Mouse (Mus musculus): ENCODE data around the gene Ramp3. TPM values are rescaled to one million over a fixed set of nuclear protein-coding genes. Genes with fewer than 3 reads are reported as not detected.

The Ramp3 gene
- polyA plus RNA-seq, 1 experiment from 2014 or later: 5.6 TPM

DNA sequence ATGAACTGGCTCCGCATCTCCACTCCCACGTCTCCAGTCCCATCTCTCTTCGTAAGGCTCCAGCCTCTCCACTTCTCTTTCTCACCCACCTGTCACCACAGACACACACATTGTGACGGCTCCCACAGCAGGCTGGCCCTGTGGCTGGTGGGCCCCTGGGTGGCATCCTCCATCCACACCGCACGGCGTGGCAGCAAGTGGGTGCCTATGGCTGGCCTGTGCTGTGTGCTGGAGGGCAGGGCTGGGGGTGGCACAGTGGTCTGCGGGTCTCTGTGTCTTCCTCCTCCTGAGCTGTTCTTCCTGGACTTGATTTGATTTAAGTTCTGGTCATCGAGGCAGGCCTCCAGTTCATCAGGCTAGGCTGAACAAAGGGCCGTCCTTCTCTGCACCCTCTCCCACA is 35.8 kb downstream of the Ramp3 start:
- Histone ChIP-seq H3K36me3 (replicated peaks; ENCODE audit: control insufficient read depth, insufficient read depth, low read depth, low read length) (no peaks in the 10 kb centered on the region), H3K9me3 (replicated peaks; ENCODE audit: control insufficient read depth, low read length) (no peaks in the 10 kb centered on the region), H3K4me3 (ENCODE audit: low read depth, low read length) (no peak overlapping the region), H3K9ac (replicated peaks; ENCODE audit: low read length) (no peak overlapping the region), H3K27ac (replicated peaks; ENCODE audit: low read depth, low read length) (no peak overlapping the region), H3K4me1 (ENCODE audit: control insufficient read depth, insufficient read depth, low read length) (no peaks in the 10 kb centered on the region), H3K4me2 (ENCODE audit: low read depth, low read length) (no peak overlapping the region), H3K27me3 (ENCODE audit: control insufficient read depth, insufficient read depth, low read length) (no peaks in the 10 kb centered on the region)
- 92% methylated on average over 10 of the region's 10 CpGs for WGBS
- DNase-seq (ENCODE audit: low spot score): no peak
- no peak for ATAC-seq (replicated peaks; ENCODE audit: insufficient number of reproducible peaks, low FRiP score, low TSS enrichment, low read depth)

DNA sequence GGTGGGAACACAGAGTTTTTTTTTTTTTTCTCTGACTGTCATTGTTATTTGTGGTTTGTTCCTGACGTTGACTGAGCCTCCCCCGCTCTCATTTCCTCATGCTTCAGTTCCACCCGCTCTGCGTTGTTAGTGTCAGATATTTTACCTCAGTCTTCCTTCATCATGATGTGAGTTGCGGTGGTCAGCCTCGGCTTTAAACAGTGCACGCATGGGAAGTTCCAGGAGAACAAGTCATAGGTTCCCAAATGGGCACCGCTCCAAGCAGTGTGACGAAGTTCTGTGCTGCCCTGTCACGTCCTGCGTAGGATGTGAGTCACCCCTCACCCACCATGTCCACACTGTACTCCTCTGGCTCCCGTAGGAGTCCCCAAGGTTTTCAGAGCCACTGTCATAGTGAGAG is 36.9 kb downstream of the Ramp3 start:
- H3K4me3 ChIP-seq (ENCODE audit: low read depth, low read length): no peak overlapping the region
- no peak overlapping the region for H3K4me2 ChIP-seq (ENCODE audit: low read depth, low read length)
- H3K27me3 ChIP-seq (ENCODE audit: control insufficient read depth, insufficient read depth, low read length): no peaks in the 10 kb centered on the region
- H3K36me3 ChIP-seq (replicated peaks; ENCODE audit: control insufficient read depth, insufficient read depth, low read depth, low read length): no peaks in the 10 kb centered on the region
- no peak for DNase-seq (ENCODE audit: low spot score)
- no peak overlapping the region for H3K27ac ChIP-seq (replicated peaks; ENCODE audit: low read depth, low read length)
- no peaks in the 10 kb centered on the region for H3K4me1 ChIP-seq (ENCODE audit: control insufficient read depth, insufficient read depth, low read length)
- 79% methylated on average over 12 of the region's 12 CpGs for WGBS
- 0 out of 2 replicates have a peak, but pooled peaks have one; percentile 39 for ATAC-seq (replicated peaks; ENCODE audit: insufficient number of reproducible peaks, low FRiP score, low TSS enrichment, low read depth)
- no peaks in the 10 kb centered on the region for H3K9me3 ChIP-seq (replicated peaks; ENCODE audit: control insufficient read depth, low read length)
- H3K9ac ChIP-seq (replicated peaks; ENCODE audit: low read length): no peak overlapping the region

DNA sequence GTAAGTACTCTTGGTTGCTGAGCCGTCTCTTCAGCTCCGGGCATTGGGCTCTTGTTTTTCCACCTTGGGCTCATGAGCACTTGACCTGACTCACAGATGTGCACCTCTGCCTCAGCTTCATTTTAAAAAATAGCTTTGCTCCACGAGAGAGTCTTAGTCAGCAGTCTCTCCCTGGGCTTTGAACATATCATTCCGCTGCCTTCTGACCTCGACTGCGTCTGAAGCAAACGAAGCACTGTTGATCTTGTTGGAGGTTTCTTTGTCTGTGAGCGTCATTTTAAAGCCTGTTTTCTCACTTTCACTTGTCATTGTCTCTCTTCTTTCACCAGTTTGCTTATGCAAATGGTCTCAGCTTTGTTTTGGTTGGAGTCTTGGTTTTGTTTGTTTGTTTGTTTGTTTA is 38.2 kb downstream of the Ramp3 start:
- Histone ChIP-seq H3K9me3 (replicated peaks; ENCODE audit: control insufficient read depth, low read length) (no peaks in the 10 kb centered on the region), H3K36me3 (replicated peaks; ENCODE audit: control insufficient read depth, insufficient read depth, low read depth, low read length) (no peaks in the 10 kb centered on the region), H3K4me2 (ENCODE audit: low read depth, low read length) (no peak overlapping the region), H3K4me3 (ENCODE audit: low read depth, low read length) (no peak overlapping the region), H3K9ac (replicated peaks; ENCODE audit: low read length) (no peak overlapping the region), H3K4me1 (ENCODE audit: control insufficient read depth, insufficient read depth, low read length) (no peaks in the 10 kb centered on the region), H3K27me3 (ENCODE audit: control insufficient read depth, insufficient read depth, low read length) (no peaks in the 10 kb centered on the region), H3K27ac (replicated peaks; ENCODE audit: low read depth, low read length) (no peak overlapping the region)
- no peak for ATAC-seq (replicated peaks; ENCODE audit: insufficient number of reproducible peaks, low FRiP score, low TSS enrichment, low read depth)
- DNase-seq (ENCODE audit: low spot score): no peak
- 78% methylated on average over 8 of the region's 8 CpGs for WGBS

DNA sequence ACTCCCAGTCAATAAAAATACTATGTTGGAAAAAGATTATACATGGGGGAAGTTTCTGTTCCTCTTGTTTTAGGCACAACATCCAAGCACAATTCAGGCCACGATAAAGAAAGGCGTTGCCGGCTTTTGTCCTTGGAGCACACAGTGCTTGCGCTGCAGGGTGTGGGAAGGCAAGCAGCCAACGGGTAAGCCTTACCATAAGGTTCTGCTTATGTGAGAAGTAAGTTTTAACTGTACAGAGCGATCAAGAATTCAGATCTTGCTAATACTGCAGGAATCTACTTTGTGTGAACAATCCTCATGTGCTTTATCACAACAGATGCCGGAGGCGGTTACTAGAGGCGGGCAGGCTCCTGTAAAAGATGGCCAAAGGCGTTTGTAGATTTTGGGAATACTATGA is 39.4 kb downstream of the Ramp3 start:
- DNase-seq (ENCODE audit: low spot score) (no peak), ATAC-seq (replicated peaks; ENCODE audit: insufficient number of reproducible peaks, low FRiP score, low TSS enrichment, low read depth) (no peak)
- Histone ChIP-seq H3K27me3 (ENCODE audit: control insufficient read depth, insufficient read depth, low read length) (no peaks in the 10 kb centered on the region), H3K4me1 (ENCODE audit: control insufficient read depth, insufficient read depth, low read length) (no peaks in the 10 kb centered on the region), H3K4me3 (ENCODE audit: low read depth, low read length) (no peak overlapping the region), H3K9ac (replicated peaks; ENCODE audit: low read length) (no peak overlapping the region), H3K9me3 (replicated peaks; ENCODE audit: control insufficient read depth, low read length) (no peaks in the 10 kb centered on the region), H3K27ac (replicated peaks; ENCODE audit: low read depth, low read length) (no peak overlapping the region), H3K4me2 (ENCODE audit: low read depth, low read length) (no peak overlapping the region), H3K36me3 (replicated peaks; ENCODE audit: control insufficient read depth, insufficient read depth, low read depth, low read length) (no peaks in the 10 kb centered on the region)
- 93% methylated on average over 10 of the region's 10 CpGs for WGBS

DNA sequence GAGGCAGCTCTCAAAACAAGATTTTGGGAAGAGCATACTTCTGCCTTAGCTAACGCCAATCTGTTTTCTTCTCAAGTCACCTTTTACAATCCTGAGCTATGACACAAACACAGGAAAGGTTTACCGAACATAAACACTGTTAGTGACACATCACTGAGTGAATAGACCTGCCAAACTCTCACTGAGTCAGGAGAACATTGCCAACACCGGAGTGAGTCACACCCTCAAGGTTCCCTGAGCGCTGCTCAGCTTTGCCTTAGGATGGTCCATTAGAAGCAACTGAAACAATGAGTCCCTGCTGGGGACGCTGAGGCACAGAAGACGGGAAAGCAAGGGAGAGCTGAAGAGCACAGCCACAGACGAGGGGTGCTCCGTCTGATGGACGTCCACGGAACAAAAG is 40.0 kb downstream of the Ramp3 start:
- 85% methylated on average over 10 of the region's 10 CpGs for WGBS
- ATAC-seq (replicated peaks; ENCODE audit: insufficient number of reproducible peaks, low FRiP score, low TSS enrichment, low read depth): no peak
- H3K9me3 ChIP-seq (replicated peaks; ENCODE audit: control insufficient read depth, low read length): no peaks in the 10 kb centered on the region

DNA sequence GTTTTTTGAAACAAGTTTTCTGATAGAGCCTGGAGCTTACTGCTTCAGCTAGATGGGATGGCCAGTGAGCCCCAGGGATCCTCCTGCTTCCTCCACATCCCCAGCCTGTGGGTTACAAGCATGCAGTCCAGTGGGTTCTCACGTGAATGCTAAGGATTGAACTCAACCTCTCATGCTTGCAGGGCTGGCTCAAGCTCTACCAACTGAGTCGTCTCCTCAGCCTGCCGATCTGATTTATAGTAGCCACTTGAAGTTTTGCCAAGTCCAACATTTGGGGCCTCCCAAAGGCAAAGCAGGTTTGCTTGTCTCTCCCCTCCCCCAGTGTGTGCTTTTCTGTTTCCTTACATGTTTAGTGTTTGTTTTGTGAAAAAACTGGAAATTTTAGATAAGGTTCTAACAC is 43.9 kb downstream of the Ramp3 start:
- Histone ChIP-seq H3K36me3 (replicated peaks; ENCODE audit: control insufficient read depth, insufficient read depth, low read depth, low read length) (no peaks in the 10 kb centered on the region), H3K27ac (replicated peaks; ENCODE audit: low read depth, low read length) (no peak overlapping the region), H3K9me3 (replicated peaks; ENCODE audit: control insufficient read depth, low read length) (no peaks in the 10 kb centered on the region), H3K4me1 (ENCODE audit: control insufficient read depth, insufficient read depth, low read length) (no peaks in the 10 kb centered on the region), H3K9ac (replicated peaks; ENCODE audit: low read length) (no peak overlapping the region), H3K4me3 (ENCODE audit: low read depth, low read length) (no peak overlapping the region), H3K4me2 (ENCODE audit: low read depth, low read length) (no peak overlapping the region), H3K27me3 (ENCODE audit: control insufficient read depth, insufficient read depth, low read length) (no peaks in the 10 kb centered on the region)
- no peak for ATAC-seq (replicated peaks; ENCODE audit: insufficient number of reproducible peaks, low FRiP score, low TSS enrichment, low read depth)
- WGBS: 87% methylated on average over 3 of the region's 3 CpGs
- no peak for DNase-seq (ENCODE audit: low spot score)

More for the DNA sequence above, 40.0 kb downstream of the Ramp3 start:
- Histone ChIP-seq H3K4me2 (ENCODE audit: low read depth, low read length) (no peak overlapping the region), H3K9ac (replicated peaks; ENCODE audit: low read length) (no peak overlapping the region), H3K4me3 (ENCODE audit: low read depth, low read length) (no peak overlapping the region), H3K27me3 (ENCODE audit: control insufficient read depth, insufficient read depth, low read length) (no peaks in the 10 kb centered on the region), H3K4me1 (ENCODE audit: control insufficient read depth, insufficient read depth, low read length) (no peaks in the 10 kb centered on the region), H3K27ac (replicated peaks; ENCODE audit: low read depth, low read length) (no peak overlapping the region), H3K36me3 (replicated peaks; ENCODE audit: control insufficient read depth, insufficient read depth, low read depth, low read length) (no peaks in the 10 kb centered on the region)
- DNase-seq (ENCODE audit: low spot score): no peak

DNA sequence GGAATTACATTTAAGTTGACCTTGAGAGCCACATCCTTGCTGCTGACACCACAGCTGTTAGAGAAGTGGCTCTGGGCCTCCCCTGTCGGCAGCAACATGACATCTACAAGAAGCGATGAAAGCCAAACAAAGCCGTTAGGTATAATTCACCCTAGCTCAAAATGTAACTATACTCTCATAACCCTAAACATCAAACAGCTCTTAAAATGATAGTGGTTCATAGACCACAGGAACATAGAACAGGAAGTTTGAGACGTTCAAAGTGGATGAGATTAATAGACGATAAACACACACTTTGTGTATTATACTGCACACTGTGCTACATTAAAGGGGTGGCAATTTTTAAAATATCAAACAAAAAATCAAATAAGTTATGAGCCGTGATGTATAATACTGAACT is 46.5 kb downstream of the Ramp3 start:
- DNase-seq (ENCODE audit: low spot score): no peak
- H3K36me3 ChIP-seq (replicated peaks; ENCODE audit: control insufficient read depth, insufficient read depth, low read depth, low read length): no peaks in the 10 kb centered on the region
- H3K9ac ChIP-seq (replicated peaks; ENCODE audit: low read length): no peak overlapping the region
- no peaks in the 10 kb centered on the region for H3K4me1 ChIP-seq (ENCODE audit: control insufficient read depth, insufficient read depth, low read length)
- 86% methylated on average over 6 of the region's 6 CpGs for WGBS
- no peaks in the 10 kb centered on the region; the same call in 1 of the 2 replicates for H3K9me3 ChIP-seq (replicated peaks; ENCODE audit: control insufficient read depth, low read length)
- no peak for ATAC-seq (replicated peaks; ENCODE audit: insufficient number of reproducible peaks, low FRiP score, low TSS enrichment, low read depth)
- no peaks in the 10 kb centered on the region for H3K27me3 ChIP-seq (ENCODE audit: control insufficient read depth, insufficient read depth, low read length)
- no peak overlapping the region for H3K27ac ChIP-seq (replicated peaks; ENCODE audit: low read depth, low read length)
- no peak overlapping the region for H3K4me3 ChIP-seq (ENCODE audit: low read depth, low read length)
- no peak overlapping the region for H3K4me2 ChIP-seq (ENCODE audit: low read depth, low read length)

DNA sequence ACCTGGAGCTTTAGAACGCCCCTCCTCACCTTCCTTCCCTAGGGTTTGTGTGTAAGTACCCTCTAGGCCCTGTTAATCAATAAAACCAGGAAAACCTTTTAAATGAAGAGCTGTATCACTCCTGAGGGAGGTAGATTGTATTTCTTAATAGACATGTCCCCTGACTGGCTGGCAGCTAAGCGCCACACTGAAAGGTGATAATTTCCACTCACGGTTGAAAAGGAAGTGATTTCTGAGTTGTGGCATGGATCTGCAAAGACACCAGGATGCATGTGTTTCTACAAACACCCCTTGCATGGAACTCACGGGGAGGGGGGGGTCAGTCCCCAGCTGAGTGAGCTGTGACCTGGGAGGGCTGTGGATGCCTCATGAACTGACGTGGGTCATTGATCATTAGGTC is 47.2 kb downstream of the Ramp3 start:
- no peaks in the 10 kb centered on the region for H3K27me3 ChIP-seq (ENCODE audit: control insufficient read depth, insufficient read depth, low read length)
- WGBS: 81% methylated on average over 5 of the region's 5 CpGs
- no peak overlapping the region for H3K9ac ChIP-seq (replicated peaks; ENCODE audit: low read length)
- no peak overlapping the region for H3K27ac ChIP-seq (replicated peaks; ENCODE audit: low read depth, low read length)
- no peak for ATAC-seq (replicated peaks; ENCODE audit: insufficient number of reproducible peaks, low FRiP score, low TSS enrichment, low read depth)
- H3K9me3 ChIP-seq (replicated peaks; ENCODE audit: control insufficient read depth, low read length): no peaks in the 10 kb centered on the region; the same call in 1 of the 2 replicates
- no peak overlapping the region for H3K4me3 ChIP-seq (ENCODE audit: low read depth, low read length)
- no peaks in the 10 kb centered on the region for H3K36me3 ChIP-seq (replicated peaks; ENCODE audit: control insufficient read depth, insufficient read depth, low read depth, low read length)
- DNase-seq (ENCODE audit: low spot score): no peak
- no peaks in the 10 kb centered on the region for H3K4me1 ChIP-seq (ENCODE audit: control insufficient read depth, insufficient read depth, low read length)
- no peak overlapping the region for H3K4me2 ChIP-seq (ENCODE audit: low read depth, low read length)

Data from embryonic facial prominence, embryonic 11.5 days (tissue).